Mouse (Mus musculus) kidney, adult 2 months (tissue): ENCODE data around the gene Sv2a. TPM values are rescaled to one million over a fixed set of nuclear protein-coding genes. Genes with fewer than 3 reads are reported as not detected.
A peak's percentile ranks its signal among the peaks of the same experiment; 100 is the strongest.
"Not testable (repeated sequence)": the region's sequence is repeated elsewhere in the genome, so short reads cannot be mapped to it uniquely, and the experiment has no call there.

ENCODE experiments used
- DNase-seq: peaks from one replicate; pipeline ENCODE4 v3.0.0; 2021
- H3K27ac ChIP-seq: fragments of 200-500 bp; 2 replicates; pipeline ENCODE4 v1.5.1; 2012; ENCODE audit warnings: low read depth, low read length, control low read depth, inconsistent platforms; ENCODE audit not compliant: insufficient read depth
- H3K27me3 ChIP-seq: fragments of 200-500 bp; replicated peaks from 2 replicates; pipeline ENCODE4 v1.6.1; 2012; ENCODE audit warnings: mild to moderate bottlenecking, moderate library complexity, low read length, inconsistent platforms; ENCODE audit not compliant: control insufficient read depth, insufficient read depth
- H3K36me3 ChIP-seq: fragments of 200-500 bp; 2 replicates; pipeline ENCODE4 v1.6.1; 2012; ENCODE audit warnings: mild to moderate bottlenecking, moderate library complexity, low read length, inconsistent platforms; ENCODE audit not compliant: control insufficient read depth, insufficient read depth
- H3K4me1 ChIP-seq: fragments of 200-500 bp; 2 replicates; pipeline ENCODE4 v1.6.1; 2011; ENCODE audit warnings: low read length; ENCODE audit not compliant: control insufficient read depth, insufficient read depth
- H3K4me3 ChIP-seq: fragments of 200-500 bp; 2 replicates; pipeline ENCODE4 v1.5.1; 2011; ENCODE audit warnings: mild to moderate bottlenecking, low read depth, low read length, control low read depth; ENCODE audit not compliant: insufficient read depth
- CTCF ChIP-seq: fragments of 200-500 bp; conservative IDR thresholded peaks from 2 replicates; pipeline ENCODE4 v1.5.1; 2011; ENCODE audit warnings: low read depth, mild to moderate bottlenecking, control low read depth, low read length, moderate library complexity, mixed read lengths; ENCODE audit not compliant: insufficient read depth, insufficient read length
- POLR2A ChIP-seq: fragments of 200-500 bp; IDR thresholded peaks from one replicate; pipeline ENCODE4 v1.6.1; 2011; ENCODE audit warnings: low read depth, low read length, control low read depth
- WGBS: fragments of 180-500 bp; shearing (Covaris S2); methylation state at CpG from one replicate; pipeline ENCODE4 v1.1.7; 2018; 5-methylcytosine and 5-hydroxymethylcytosine counted together
- polyA plus RNA-seq: library from polyadenylated mRNA; depleted of rRNA; stranded (reverse); fragments of >200 nt; gene quantifications from 2 replicates; pipeline ENCODE4 v1.2.3, GENCODE M21; 2012; rRNA removed

The Sv2a gene
- polyA plus RNA-seq, 1 experiment, result 20.8 TPM

- H3K36me3 ChIP-seq, H3K27me3 ChIP-seq: not testable (repeated sequence)
- Histone ChIP-seq H3K4me3 (peak within 1 kb of the TSS; percentile 65), H3K27ac (peak within 1 kb of the TSS; percentile 86), H3K4me1 (peaks cover 10% of the 10 kb centered on the region; the same call in 1 of the 2 replicates)
- peak; percentile 99 for DNase-seq
- WGBS, result 2% methylated on average over 44 of the region's 85 CpGs
- peak; percentile 27 for TF ChIP-seq POLR2A
These were observed 59.2 kb downstream of the Sv2a start, which contains the start of gene Hist2h2aa2 for GRCm38 (mm10) chr3:96239949-96240798. TSS of gene Hist2h2aa2 (minus strand) at chr3:96240276.

GRCm38 (mm10) chr3:96240799-96241197 is 59.8 kb downstream of the Sv2a start:
- no peaks in the 10 kb centered on the region for H3K27me3 ChIP-seq
- peak; percentile 9 for DNase-seq
- no peak overlapping the region for H3K4me3 ChIP-seq
- no peak for TF ChIP-seq CTCF
- TF ChIP-seq POLR2A, result no peak
- peaks cover 10% of the 10 kb centered on the region; the same call in 1 of the 2 replicates for H3K4me1 ChIP-seq
- H3K36me3 ChIP-seq, result no peaks in the 10 kb centered on the region
- no peak overlapping the region for H3K27ac ChIP-seq
- 81% methylated on average over 9 of the region's 9 CpGs for WGBS

GRCm38 (mm10) chr3:96243921-96244572 is 63.1 kb downstream of the Sv2a start:
- H3K36me3 ChIP-seq, result no peaks in the 10 kb centered on the region
- H3K27me3 ChIP-seq, result no peaks in the 10 kb centered on the region
- H3K27ac ChIP-seq, result peak overlapping the region; percentile 53
- 56% methylated on average over 7 of the region's 7 CpGs for WGBS
- peaks cover 10% of the 10 kb centered on the region; the same call in 1 of the 2 replicates for H3K4me1 ChIP-seq
- H3K4me3 ChIP-seq, result no peak overlapping the region
- TF ChIP-seq POLR2A, result no peak
- peak; percentile 68 for DNase-seq

Other genes starting within 250 kb of the Sv2a start
- gene Plekho1, start 185.2 kb upstream of the Sv2a start, polyA plus RNA-seq, result 32.4 and 33.2 TPM in 2 replicates
- gene Vps45, start 122.7 kb upstream of the Sv2a start, polyA plus RNA-seq, result 6.7 and 7.9 TPM in 2 replicates
- gene Otud7b, start 76.6 kb upstream of the Sv2a start, polyA plus RNA-seq, result 10.1 and 15.0 TPM in 2 replicates
- 56.8 and 65.7 TPM in 2 replicates for gene Mtmr11, start 19.1 kb upstream of the Sv2a start, polyA plus RNA-seq
- gene Sf3b4, start 8.8 kb upstream of the Sv2a start, polyA plus RNA-seq, result 52.6 and 57.3 TPM in 2 replicates
- gene Bola1, start 38.6 kb downstream of the Sv2a start, polyA plus RNA-seq, result 67.8 and 79.8 TPM in 2 replicates
- gene Hist2h2ab, start 38.7 kb downstream of the Sv2a start, polyA plus RNA-seq, result 0.66 and 1.7 TPM in 2 replicates
- gene Hist2h2ac, start 39.7 kb downstream of the Sv2a start, polyA plus RNA-seq, result 3.7 and 6.3 TPM in 2 replicates
- gene Hist2h2be, start 40.0 kb downstream of the Sv2a start, polyA plus RNA-seq, result 5.1 and 6.0 TPM in 2 replicates
- 8.6 and 12.9 TPM in 2 replicates for gene Hist2h3c2, start 58.0 kb downstream of the Sv2a start, polyA plus RNA-seq
- gene Hist2h2aa2, start 59.1 kb downstream of the Sv2a start, polyA plus RNA-seq, result 162 and 196 TPM in 2 replicates
- 285 and 388 TPM in 2 replicates for gene Hist2h2aa1, start 64.3 kb downstream of the Sv2a start, polyA plus RNA-seq
- gene Hist2h3c1, start 65.5 kb downstream of the Sv2a start, polyA plus RNA-seq, result not detected in 2 replicates
- gene Hist2h4, start 82.2 kb downstream of the Sv2a start, polyA plus RNA-seq, result 1.5 and 2.7 TPM in 2 replicates
- gene Hist2h3b, start 87.5 kb downstream of the Sv2a start, polyA plus RNA-seq, result 10.1 and 14.1 TPM in 2 replicates
- gene Hist2h2bb, start 88.6 kb downstream of the Sv2a start, polyA plus RNA-seq, result 0.97 and 1.1 TPM in 2 replicates
- gene Fcgr1, start 112.8 kb downstream of the Sv2a start, polyA plus RNA-seq, result 1.3 TPM in 2 replicates